Comparison of ENCODE assay signal across 8 mouse cellular contexts in genomic region chr16:45093137-45093731, GRCm38 (mm10). TPM values are rescaled to one million over a fixed set of nuclear protein-coding genes. Genes with fewer than 3 reads are reported as not detected.
DNase-seq lines count a peak whose midpoint lies in the region; ATAC-seq and TF ChIP-seq lines count a peak whose summit lies in the region.

Gene Ccdc80, plus strand, starts transcription at chr16:45093402.

- H3K36me3 ChIP-seq in hindbrain, embryonic 16.5 days (ENCODE audit: control insufficient read depth, insufficient read depth, low read length) = no peaks in the 10 kb centered on the region
- H3K36me3 ChIP-seq in midbrain, embryonic 11.5 days (ENCODE audit: control insufficient read depth, insufficient read depth, low read length) = no peaks in the 10 kb centered on the region

- H3K4me1 ChIP-seq in hindbrain, embryonic 16.5 days (ENCODE audit: control insufficient read depth, insufficient read depth, low read depth, low read length) = peaks cover 5% of the 10 kb centered on the region; the same call in 1 of the 2 replicates
- H3K4me1 ChIP-seq in midbrain, embryonic 11.5 days (ENCODE audit: control insufficient read depth, insufficient read depth, low read length) = peaks cover 5% of the 10 kb centered on the region; the same call in 1 of the 2 replicates

- H3K9me3 ChIP-seq in hindbrain, embryonic 16.5 days (ENCODE audit: control insufficient read depth, low read length) = no peaks in the 10 kb centered on the region
- no peaks in the 10 kb centered on the region for H3K9me3 ChIP-seq in midbrain, embryonic 11.5 days (ENCODE audit: control insufficient read depth, low read length)

- WGBS in hindbrain, embryonic 16.5 days = 47% methylated on average over 6 of the region's 6 CpGs
- 38% methylated on average over 6 of the region's 6 CpGs for WGBS in midbrain, embryonic 11.5 days

- H3K4me2 ChIP-seq in hindbrain, embryonic 16.5 days (ENCODE audit: low read length) = peak within 1 kb of the TSS; percentile 57
- H3K4me2 ChIP-seq in midbrain, embryonic 11.5 days = peak within 1 kb of the TSS; percentile 40

- H3K27me3 ChIP-seq in hindbrain, embryonic 16.5 days (replicated peaks; ENCODE audit: control insufficient read depth, insufficient read depth, low read length) = no peaks in the 10 kb centered on the region
- no peaks in the 10 kb centered on the region for H3K27me3 ChIP-seq in midbrain, embryonic 11.5 days (ENCODE audit: control insufficient read depth, insufficient read depth, low read length)

- DNase-seq in left cerebral cortex, adult 2 months (ENCODE audit: extremely low spot score in 1 of 2, low spot score in 2 of 2) = no peak
- no peak for DNase-seq in left cerebral cortex, postnatal 10 days (ENCODE audit: extremely low spot score in 1 of 2, low spot score in 2 of 2)
- peak; percentile 15 for DNase-seq in brain, adult 2 months (ENCODE audit: low read depth, low spot score)
- peak; percentile 29 for DNase-seq in gastrocnemius, postnatal 14 days
- peak; percentile 87 for DNase-seq in midbrain, embryonic 11.5 days (ENCODE audit: low spot score, missing footprints)
- no peak for DNase-seq in cerebellum, adult 9-11 months
- no peak for DNase-seq in right cerebral cortex, postnatal 4 days

- no peak for TF ChIP-seq CTCF in left cerebral cortex, adult 2 months (IDR thresholded peaks at IDR 0.05)

- no peak for ATAC-seq in hindbrain, embryonic 16.5 days
- no peak for ATAC-seq in midbrain, embryonic 11.5 days (ENCODE audit: low FRiP score)

- no peak within 1 kb of the TSS for H3K27ac ChIP-seq in left cerebral cortex, adult 2 months
- H3K27ac ChIP-seq in hindbrain, embryonic 16.5 days (ENCODE audit: low read depth, low read length) = no peak within 1 kb of the TSS
- no peak within 1 kb of the TSS for H3K27ac ChIP-seq in midbrain, embryonic 11.5 days (ENCODE audit: low read depth, low read length)

- intact Hi-C loops in left cerebral cortex, adult 2 months (cut with DNase I) = loop anchor here (2.0 to 10.0 kb wide), 3 partner anchors 30 to 608 kb away; no protein-coding TSS in a partner anchor
- intact Hi-C loops in left cerebral cortex, postnatal 10 days (cut with DNase I) = loop anchor here (5.0 to 10.0 kb wide), 2 partner anchors 326 to 358 kb away; partner anchors contain the start of gene Cd200r1
- intact Hi-C loops in gastrocnemius, postnatal 14 days (cut with DNase I; ENCODE audit: low total_unique reads) = no loop called here

- peak within 1 kb of the TSS; percentile 25 for H3K4me3 ChIP-seq in left cerebral cortex, adult 2 months
- H3K4me3 ChIP-seq in hindbrain, embryonic 16.5 days (ENCODE audit: low read length) = peak within 1 kb of the TSS; percentile 32
- H3K4me3 ChIP-seq in midbrain, embryonic 11.5 days (ENCODE audit: low read depth, low read length) = peak within 1 kb of the TSS; percentile 18; the same call in 1 of the 2 replicates

- H3K9ac ChIP-seq in hindbrain, embryonic 16.5 days (ENCODE audit: low read depth, low read length) = peak within 1 kb of the TSS; percentile 47
- H3K9ac ChIP-seq in midbrain, embryonic 11.5 days (ENCODE audit: low read length) = peak within 1 kb of the TSS; percentile 60

RNA-seq across cellular contexts. Expression of gene Ccdc80, which starts in this region (rescaled TPM):
- 1 to 10 TPM; 5.1 to 5.7 TPM for total RNA-seq in left cerebral cortex, adult 2 months (2021)
- total RNA-seq in left cerebral cortex, postnatal 10 days (2021) = 10 to 100 TPM in 1 of 2 experiments, 1 to 10 TPM in 1; 9.6 to 11.7 TPM
- total RNA-seq in gastrocnemius, postnatal 14 days (2021) = 10 to 100 TPM; 67.2 to 85.5 TPM
- 13.0 and 13.5 TPM in 2 replicates for polyA plus RNA-seq in hindbrain, embryonic 16.5 days (2015; fragmentation: Nextera tagmentation; extraction: Ambion mirVana)
- polyA plus RNA-seq in midbrain, embryonic 11.5 days (2014; fragmentation: Nextera tagmentation; extraction: Ambion mirVana) = 27.1 and 27.4 TPM in 2 replicates

Comparison
In these comparisons a context has a peak if more than half of its experiments do, and no peak if none do; other contexts are left out.
1. RNA of gene Ccdc80 (total RNA-seq): 67.2 to 85.5 TPM in gastrocnemius, postnatal 14 days; 9.6 to 11.7 TPM in left cerebral cortex, postnatal 10 days and 5.1 to 5.7 TPM in left cerebral cortex, adult 2 months; every median in the first group is over 4 times any median in the second.
2. DNase-seq: peak in brain, adult 2 months (single experiment), gastrocnemius, postnatal 14 days (single experiment) and midbrain, embryonic 11.5 days (single experiment); none in left cerebral cortex, adult 2 months (0 of 2), left cerebral cortex, postnatal 10 days (0 of 2), cerebellum, adult 9-11 months (single experiment) and right cerebral cortex, postnatal 4 days (single experiment).
3. Peak in every context shown above with its lines, with median percentiles within 50 percentile points of each other: H3K4me3 ChIP-seq.